Mouse (Mus musculus) ES-Bruce4 (cell line): Measurements from ENCODE around the gene Rnase4.

Source experiments
- EP300 ChIP-seq: IDR thresholded peaks from 2 replicates; pipeline ENCODE4 v1.6.1; 2011; ENCODE audit warnings: low read depth, low read length; ENCODE audit not compliant: insufficient read depth
- POLR2A ChIP-seq: IDR thresholded peaks from one replicate; pipeline ENCODE4 v1.8.1; 2011; ENCODE audit warnings: low read length; ENCODE audit not compliant: insufficient read depth

DNA sequence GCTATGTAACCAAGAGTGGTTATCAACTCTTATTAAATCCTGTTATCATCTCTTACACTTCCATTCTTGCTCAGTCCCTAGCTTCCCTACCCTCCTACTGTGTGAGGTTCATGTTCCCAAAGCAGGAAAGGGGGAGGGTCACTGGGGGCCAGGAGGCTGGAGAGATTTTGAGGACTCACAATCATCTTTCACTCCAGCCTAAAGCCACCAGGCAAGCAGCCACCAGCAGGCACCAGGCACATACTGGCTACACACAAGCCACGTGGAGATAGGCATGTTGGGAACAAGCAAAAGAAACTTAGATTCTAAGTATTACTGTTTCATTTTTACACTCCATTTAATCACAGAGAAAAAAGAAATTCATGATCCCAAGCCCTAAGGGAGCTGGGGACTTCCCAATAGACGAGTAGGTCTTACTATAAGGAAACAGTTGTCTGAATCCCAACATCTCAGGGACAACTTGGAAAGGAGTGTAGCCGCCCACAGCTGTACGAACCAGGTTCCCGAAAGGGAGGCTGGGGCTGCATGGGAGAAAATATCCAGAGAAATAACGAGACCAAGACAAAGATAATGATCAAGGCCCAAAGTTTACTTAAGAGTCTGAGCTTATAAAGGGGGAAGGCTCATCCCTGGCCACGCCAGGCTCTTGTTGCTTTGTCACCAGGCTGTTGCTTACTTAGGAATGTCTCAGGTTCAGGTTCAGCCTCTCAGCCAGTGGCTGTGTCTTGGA, 40.4 kb downstream of the Rnase4 start:
- TF ChIP-seq POLR2A (no peak), EP300 (no peak)
